Mouse (Mus musculus): ENCODE data around the gene Thap3. TPM values are rescaled to one million over a fixed set of nuclear protein-coding genes. Genes with fewer than 3 reads are reported as not detected.
A peak's percentile ranks its signal among the peaks of the same experiment; 100 is the strongest.

Thap3 gene
- polyA plus RNA-seq, 1 experiment from 2014 or later, result 25.2 TPM

GRCm38 (mm10) chr4:151983043-151983442 is 5.8 kb downstream of the Thap3 start:
- Histone ChIP-seq H3K4me1 (replicated peaks) (peaks cover 39% of the 10 kb centered on the region), H3K9ac (peak overlapping the region; percentile 13; the same call in 1 of the 2 replicates), H3K4me3 (0 out of 2 replicates have a peak overlapping the region, but pooled peaks have one; percentile 3), H3K27ac (ENCODE audit: poor library complexity, severe bottlenecking) (peak overlapping the region; percentile 23; the same call in 1 of the 2 replicates), H3K9me3 (replicated peaks) (no peaks in the 10 kb centered on the region), H3K27me3 (replicated peaks) (no peaks in the 10 kb centered on the region), H3K36me3 (peaks cover 49% of the 10 kb centered on the region), H3K4me2 (peak overlapping the region; percentile 40)
- no peak for ATAC-seq (ENCODE audit: insufficient number of reproducible peaks, low FRiP score)
- 59% methylated on average over 17 of the region's 17 CpGs for WGBS

GRCm38 (mm10) chr4:151981363-151981762 is 7.4 kb downstream of the Thap3 start:
- H3K36me3 ChIP-seq, result peaks cover 61% of the 10 kb centered on the region
- no peak overlapping the region for H3K4me3 ChIP-seq
- H3K9ac ChIP-seq, result no peak overlapping the region
- WGBS, result 17% methylated on average over 5 of the region's 5 CpGs
- ATAC-seq (ENCODE audit: insufficient number of reproducible peaks, low FRiP score), result peak; percentile 60
- no peak overlapping the region for H3K4me2 ChIP-seq
- H3K4me1 ChIP-seq (replicated peaks), result peaks cover 27% of the 10 kb centered on the region
- no peaks in the 10 kb centered on the region for H3K9me3 ChIP-seq (replicated peaks)
- no peaks in the 10 kb centered on the region for H3K27me3 ChIP-seq (replicated peaks)
- H3K27ac ChIP-seq (ENCODE audit: poor library complexity, severe bottlenecking), result no peak overlapping the region

- Histone ChIP-seq H3K9ac (no peak overlapping the region), H3K36me3 (peaks cover 67% of the 10 kb centered on the region), H3K4me2 (no peak overlapping the region), H3K4me1 (replicated peaks) (peaks cover 22% of the 10 kb centered on the region), H3K27me3 (replicated peaks) (no peaks in the 10 kb centered on the region), H3K9me3 (replicated peaks) (no peaks in the 10 kb centered on the region), H3K4me3 (no peak overlapping the region), H3K27ac (ENCODE audit: poor library complexity, severe bottlenecking) (no peak overlapping the region)
- WGBS, result 73% methylated on average over 8 of the region's 8 CpGs
- ATAC-seq (ENCODE audit: insufficient number of reproducible peaks, low FRiP score), result no peak
Observed at GRCm38 (mm10) chr4:151980699-151981098, 8.1 kb downstream of the Thap3 start.

- no peak overlapping the region for H3K4me3 ChIP-seq
- H3K36me3 ChIP-seq, result peaks cover 83% of the 10 kb centered on the region
- no peak overlapping the region for H3K9ac ChIP-seq
- H3K27me3 ChIP-seq (replicated peaks), result no peaks in the 10 kb centered on the region
- no peak for ATAC-seq (ENCODE audit: insufficient number of reproducible peaks, low FRiP score)
- no peaks in the 10 kb centered on the region for H3K9me3 ChIP-seq (replicated peaks)
- WGBS, result 40% methylated on average over 10 of the region's 10 CpGs
- H3K4me1 ChIP-seq (replicated peaks), result 0 out of 2 replicates have a peak, but pooled peaks cover 6% of the 10 kb centered on the region
- H3K4me2 ChIP-seq, result no peak overlapping the region
- no peak overlapping the region for H3K27ac ChIP-seq (ENCODE audit: poor library complexity, severe bottlenecking)
Observed at GRCm38 (mm10) chr4:151977748-151978147, 11.0 kb downstream of the Thap3 start.

GRCm38 (mm10) chr4:151975441-151975840 is 13.4 kb downstream of the Thap3 start:
- H3K4me3 ChIP-seq, result no peak overlapping the region
- ATAC-seq (ENCODE audit: insufficient number of reproducible peaks, low FRiP score), result no peak
- H3K27me3 ChIP-seq (replicated peaks), result no peaks in the 10 kb centered on the region
- no peak overlapping the region for H3K27ac ChIP-seq (ENCODE audit: poor library complexity, severe bottlenecking)
- no peaks in the 10 kb centered on the region for H3K9me3 ChIP-seq (replicated peaks)
- WGBS, result 93% methylated on average over 3 of the region's 3 CpGs
- no peak overlapping the region for H3K9ac ChIP-seq
- no peak overlapping the region for H3K4me2 ChIP-seq
- 0 out of 2 replicates have a peak, but pooled peaks cover 11% of the 10 kb centered on the region for H3K4me1 ChIP-seq (replicated peaks)
- peaks cover 86% of the 10 kb centered on the region for H3K36me3 ChIP-seq

GRCm38 (mm10) chr4:151972221-151972967 is 16.4 kb downstream of the Thap3 start:
- H3K9ac ChIP-seq, result no peak overlapping the region
- H3K27me3 ChIP-seq (replicated peaks), result no peaks in the 10 kb centered on the region
- 72% methylated on average over 10 of the region's 10 CpGs for WGBS
- H3K36me3 ChIP-seq, result peaks cover 87% of the 10 kb centered on the region
- ATAC-seq (ENCODE audit: insufficient number of reproducible peaks, low FRiP score), result no peak
- no peak overlapping the region for H3K4me2 ChIP-seq
- H3K27ac ChIP-seq (ENCODE audit: poor library complexity, severe bottlenecking), result no peak overlapping the region
- 0 out of 2 replicates have a peak, but pooled peaks cover 8% of the 10 kb centered on the region for H3K4me1 ChIP-seq (replicated peaks)
- no peaks in the 10 kb centered on the region for H3K9me3 ChIP-seq (replicated peaks)
- no peak overlapping the region for H3K4me3 ChIP-seq

- Histone ChIP-seq H3K4me3 (no peak overlapping the region), H3K36me3 (peaks cover 77% of the 10 kb centered on the region), H3K27me3 (replicated peaks) (no peaks in the 10 kb centered on the region), H3K9me3 (replicated peaks) (no peaks in the 10 kb centered on the region), H3K4me1 (replicated peaks) (0 out of 2 replicates have a peak, but pooled peaks cover 8% of the 10 kb centered on the region), H3K4me2 (no peak overlapping the region), H3K27ac (ENCODE audit: poor library complexity, severe bottlenecking) (no peak overlapping the region), H3K9ac (no peak overlapping the region)
- WGBS, result 91% methylated on average over 26 of the region's 26 CpGs
- no peak for ATAC-seq (ENCODE audit: insufficient number of reproducible peaks, low FRiP score)
Observed at GRCm38 (mm10) chr4:151968204-151968921, 20.4 kb downstream of the Thap3 start.

GRCm38 (mm10) chr4:151962817-151963216 is 26.0 kb downstream of the Thap3 start:
- H3K4me3 ChIP-seq, result no peak overlapping the region
- H3K9me3 ChIP-seq (replicated peaks), result no peaks in the 10 kb centered on the region
- WGBS, result 80% methylated on average over 3 of the region's 3 CpGs
- H3K36me3 ChIP-seq, result peaks cover 70% of the 10 kb centered on the region
- no peak for ATAC-seq (ENCODE audit: insufficient number of reproducible peaks, low FRiP score)
- no peak overlapping the region for H3K4me2 ChIP-seq
- H3K27ac ChIP-seq (ENCODE audit: poor library complexity, severe bottlenecking), result no peak overlapping the region
- H3K9ac ChIP-seq, result no peak overlapping the region
- no peaks in the 10 kb centered on the region for H3K27me3 ChIP-seq (replicated peaks)
- H3K4me1 ChIP-seq (replicated peaks), result peaks cover 5% of the 10 kb centered on the region

GRCm38 (mm10) chr4:151960513-151960854 is 28.3 kb downstream of the Thap3 start:
- Histone ChIP-seq H3K27me3 (replicated peaks) (no peaks in the 10 kb centered on the region), H3K27ac (ENCODE audit: poor library complexity, severe bottlenecking) (peak overlapping the region; percentile 24; the same call in 1 of the 2 replicates), H3K9ac (no peak overlapping the region), H3K4me3 (no peak overlapping the region), H3K4me1 (replicated peaks) (peaks cover 15% of the 10 kb centered on the region), H3K9me3 (replicated peaks) (no peaks in the 10 kb centered on the region), H3K36me3 (peaks cover 79% of the 10 kb centered on the region), H3K4me2 (no peak overlapping the region)
- peak; percentile 94 for ATAC-seq (ENCODE audit: insufficient number of reproducible peaks, low FRiP score)
- WGBS, result 56% methylated on average over 3 of the region's 3 CpGs

GRCm38 (mm10) chr4:151959849-151960512 is 28.8 kb downstream of the Thap3 start:
- 82% methylated on average over 11 of the region's 11 CpGs for WGBS
- Histone ChIP-seq H3K27ac (ENCODE audit: poor library complexity, severe bottlenecking) (peak overlapping the region; percentile 24; the same call in 1 of the 2 replicates), H3K4me2 (no peak overlapping the region), H3K27me3 (replicated peaks) (no peaks in the 10 kb centered on the region), H3K9me3 (replicated peaks) (no peaks in the 10 kb centered on the region), H3K4me3 (no peak overlapping the region), H3K36me3 (peaks cover 77% of the 10 kb centered on the region), H3K9ac (no peak overlapping the region), H3K4me1 (replicated peaks) (peaks cover 15% of the 10 kb centered on the region)
- no peak for ATAC-seq (ENCODE audit: insufficient number of reproducible peaks, low FRiP score)
